Mouse (Mus musculus) heart, postnatal 14 days (tissue): Measurements from ENCODE around the gene Tecpr2. TPM values are rescaled to one million over a fixed set of nuclear protein-coding genes. Genes with fewer than 3 reads are reported as not detected.

Experiments used
- DNase-seq, 2 experiments: peaks; one replicate each; pipeline ENCODE4 v3.0.0; 2021 to 2022
- intact Hi-C: fragments of 180-260 bp; cut with DNase I; formaldehyde crosslinking; loops from one replicate; pipeline ENCODE4 v1.15.1; 2025
- total RNA-seq, 2 experiments: library from RNA; stranded (reverse); gene quantifications; 2 replicates each; pipeline ENCODE4 v1.2.3; 2021

The Tecpr2 gene
- total RNA-seq, 2 experiments from 2014 or later, result 5.7 to 6.0 TPM

- intact Hi-C loops, result no loop called here
- DNase-seq, result no peak
Measured at GRCm38 (mm10) chr12:110939385-110939784, 50.3 kb downstream of the Tecpr2 start.

GRCm38 (mm10) chr12:110940869-110941268, 51.8 kb downstream of the Tecpr2 start:
- no peak for DNase-seq
- intact Hi-C loops, result loop anchor here (10.0 kb wide), 1 partner anchor 334 kb away; the partner anchor contains the start of gene Amn

- DNase-seq, result no peak
- intact Hi-C loops, result loop anchor here (10.0 kb wide), 1 partner anchor 329 kb away; the partner anchor contains the start of gene Amn
Measured at GRCm38 (mm10) chr12:110946216-110946615, 57.2 kb downstream of the Tecpr2 start.

GRCm38 (mm10) chr12:110948082-110948909, 59.2 kb downstream of the Tecpr2 start:
- intact Hi-C loops, result loop anchor here (10.0 kb wide), 1 partner anchor 327 kb away; the partner anchor contains the start of gene Amn
- DNase-seq, result no peak

- DNase-seq, result peak; percentile 21 to 23
- intact Hi-C loops, result loop anchor here (10.0 kb wide), 1 partner anchor 326 kb away; the partner anchor contains the start of gene Amn
Measured at GRCm38 (mm10) chr12:110948910-110949201, 59.8 kb downstream of the Tecpr2 start.

GRCm38 (mm10) chr12:110949410-110949809, 60.3 kb downstream of the Tecpr2 start:
- intact Hi-C loops, result loop anchor here (10.0 kb wide), 1 partner anchor 325 kb away; the partner anchor contains the start of gene Amn
- peak; percentile 25 to 54 for DNase-seq

DNA sequence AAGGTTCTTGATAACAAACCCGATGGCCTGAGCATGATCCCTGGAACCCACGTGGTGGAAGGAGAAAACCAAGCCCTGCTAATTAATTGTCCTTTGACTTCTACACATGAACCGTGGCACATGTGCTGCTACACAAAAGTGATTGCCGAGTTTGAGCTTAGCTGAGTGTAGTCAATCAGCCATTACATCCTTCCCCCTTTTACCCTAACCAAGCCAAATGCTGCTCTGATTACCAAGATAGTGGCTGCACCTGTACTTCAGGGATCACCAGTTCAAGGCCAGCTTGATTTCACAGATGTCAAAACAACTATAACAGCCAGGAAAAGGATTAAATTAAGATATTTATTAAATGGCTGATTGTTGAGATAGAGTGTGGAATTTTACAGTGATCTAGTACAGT, 61.1 kb downstream of the Tecpr2 start:
- no peak for DNase-seq
- intact Hi-C loops, result no loop called here

DNA sequence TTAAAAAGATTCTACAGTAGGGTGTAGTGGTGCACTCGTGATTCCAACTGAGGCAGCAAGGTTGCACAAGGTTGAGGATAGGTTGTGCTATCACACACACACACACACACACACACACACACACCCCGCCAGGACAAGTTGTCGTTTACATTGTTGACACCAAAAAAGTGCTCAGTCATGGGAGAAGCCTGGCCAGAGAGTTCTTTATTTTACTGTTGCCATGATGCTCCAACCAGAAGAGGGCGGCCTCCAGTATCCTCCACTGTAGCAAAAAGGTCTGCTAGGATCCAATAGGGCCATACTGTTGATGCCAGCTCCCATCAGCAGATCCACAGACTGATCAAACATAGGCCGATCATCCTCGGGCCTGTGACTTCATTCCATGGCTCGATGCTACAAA, 62.2 kb downstream of the Tecpr2 start:
- DNase-seq, result no peak
- intact Hi-C loops, result no loop called here

GRCm38 (mm10) chr12:110952628-110953385, 63.7 kb downstream of the Tecpr2 start:
- no peak for DNase-seq
- intact Hi-C loops, result no loop called here

DNA sequence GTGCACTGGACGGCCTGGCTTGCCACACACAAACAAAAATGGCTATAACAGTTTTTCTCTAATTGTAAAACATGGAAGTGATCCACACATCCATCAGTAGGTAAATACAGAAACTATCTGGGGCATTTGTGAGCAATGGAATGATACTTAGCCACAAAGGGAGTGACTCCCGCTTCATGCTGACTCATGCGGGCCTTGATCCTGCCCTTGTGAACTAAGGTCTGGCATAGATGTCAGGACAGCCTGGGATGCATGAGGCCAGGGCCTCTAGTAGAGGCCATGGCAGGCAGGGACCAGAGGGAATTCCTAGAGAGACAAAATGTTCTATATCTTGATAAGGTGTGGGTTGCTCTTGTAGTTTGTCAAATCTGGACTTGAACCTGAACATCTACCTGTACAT, 64.4 kb downstream of the Tecpr2 start:
- DNase-seq, result no peak
- intact Hi-C loops, result no loop called here

- intact Hi-C loops, result no loop called here
- no peak for DNase-seq
Measured at GRCm38 (mm10) chr12:110953900-110954299, 64.8 kb downstream of the Tecpr2 start.

DNA sequence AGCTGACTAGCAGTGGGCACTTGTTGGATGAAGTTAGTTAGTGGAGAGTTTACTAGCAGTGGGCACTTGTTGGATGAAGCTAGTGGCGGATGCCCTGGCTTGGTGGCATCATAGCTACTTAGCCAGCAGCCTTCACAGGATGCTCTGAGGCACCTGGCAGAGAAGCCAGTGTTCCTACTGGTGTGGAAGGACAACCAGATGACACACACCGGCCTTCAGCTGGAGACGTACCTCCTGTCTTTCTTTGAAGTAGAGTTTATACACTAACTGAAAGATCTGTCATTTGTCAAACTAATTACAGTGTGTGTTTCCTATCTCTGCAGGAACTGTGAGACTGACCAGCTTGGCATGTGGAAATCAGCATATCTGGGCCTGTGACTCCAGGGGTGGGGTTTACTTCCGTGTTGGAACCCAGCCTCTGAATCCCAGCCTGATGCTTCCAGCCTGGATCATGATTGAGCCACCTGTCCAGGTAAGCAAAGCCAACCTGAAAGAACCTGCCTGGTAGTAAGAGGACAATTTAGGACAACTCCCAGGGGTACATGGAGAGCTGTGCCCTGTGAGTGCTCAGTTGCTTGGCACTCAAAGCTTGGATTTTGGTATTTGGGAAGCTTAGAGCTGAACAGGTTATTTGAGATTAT, 65.4 kb downstream of the Tecpr2 start:
- intact Hi-C loops, result no loop called here
- no peak for DNase-seq

- no peak for DNase-seq
- intact Hi-C loops, result no loop called here
Measured at GRCm38 (mm10) chr12:110961973-110962372, 72.9 kb downstream of the Tecpr2 start.

- intact Hi-C loops, result no loop called here
- DNase-seq, result no peak
Measured at GRCm38 (mm10) chr12:110965500-110965899, 76.4 kb downstream of the Tecpr2 start.

DNA sequence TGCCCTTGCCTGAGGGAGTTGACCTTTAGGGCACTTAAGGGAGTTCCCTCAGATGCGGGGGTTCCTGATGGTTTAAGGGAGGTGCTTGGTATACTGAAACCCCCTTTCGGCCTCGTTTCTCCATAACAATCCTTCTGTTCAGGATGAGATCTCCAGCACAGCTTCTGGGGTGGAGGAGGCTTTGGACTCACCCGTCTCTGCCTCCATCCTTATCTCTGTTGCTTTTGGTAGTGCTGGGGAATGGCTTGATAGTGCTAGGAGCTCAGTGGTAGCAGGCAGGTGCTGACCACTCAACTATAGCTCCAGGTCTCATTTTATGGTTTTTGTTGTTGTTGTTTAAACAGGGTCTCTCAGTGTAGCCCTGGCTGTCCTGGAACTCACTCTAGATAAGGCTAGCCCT, 77.0 kb downstream of the Tecpr2 start:
- intact Hi-C loops, result no loop called here
- DNase-seq, result no peak

DNA sequence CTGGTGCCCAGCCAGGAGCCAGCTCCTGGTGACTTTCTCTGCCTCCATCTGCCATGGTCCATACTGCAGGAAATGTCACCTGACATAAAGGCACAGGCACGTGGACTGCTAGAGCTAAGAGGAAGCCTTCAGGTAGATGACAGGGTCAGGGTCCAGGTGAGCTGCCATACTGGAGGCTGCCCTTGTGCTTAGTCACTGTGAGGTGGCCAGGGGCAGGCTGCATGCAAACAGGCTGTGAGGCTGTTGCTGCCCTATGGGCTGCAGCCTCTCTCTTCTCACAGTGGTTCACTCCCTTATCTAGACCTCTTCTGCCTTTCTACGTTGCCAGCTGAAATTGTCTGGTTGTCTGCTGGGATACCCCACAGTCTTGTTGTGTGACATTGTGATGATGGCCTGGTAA, 78.1 kb downstream of the Tecpr2 start:
- intact Hi-C loops, result no loop called here

DNA sequence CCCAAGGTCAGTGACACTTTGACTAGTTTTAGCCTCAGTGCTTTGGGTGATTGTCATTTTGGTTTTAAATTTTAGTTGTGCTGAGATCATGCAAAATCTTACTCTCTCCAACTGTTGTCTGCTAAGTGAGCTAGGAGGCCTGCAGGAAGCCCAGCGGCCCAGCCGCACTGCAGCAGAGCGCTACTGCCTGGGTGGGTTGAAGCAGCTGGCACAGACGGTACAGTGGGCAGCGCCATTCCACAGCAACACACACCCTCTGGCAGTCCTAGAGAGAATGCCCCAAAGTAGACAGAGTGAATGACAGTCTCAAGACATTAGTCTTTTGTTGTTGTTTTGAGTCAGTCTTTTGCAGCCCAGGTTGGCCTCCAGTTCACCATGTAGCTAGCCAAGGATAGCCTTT, 81.3 kb downstream of the Tecpr2 start:
- intact Hi-C loops, result no loop called here
- no peak for DNase-seq

More for the DNA sequence above, 78.1 kb downstream of the Tecpr2 start:
- no peak for DNase-seq

DNA sequence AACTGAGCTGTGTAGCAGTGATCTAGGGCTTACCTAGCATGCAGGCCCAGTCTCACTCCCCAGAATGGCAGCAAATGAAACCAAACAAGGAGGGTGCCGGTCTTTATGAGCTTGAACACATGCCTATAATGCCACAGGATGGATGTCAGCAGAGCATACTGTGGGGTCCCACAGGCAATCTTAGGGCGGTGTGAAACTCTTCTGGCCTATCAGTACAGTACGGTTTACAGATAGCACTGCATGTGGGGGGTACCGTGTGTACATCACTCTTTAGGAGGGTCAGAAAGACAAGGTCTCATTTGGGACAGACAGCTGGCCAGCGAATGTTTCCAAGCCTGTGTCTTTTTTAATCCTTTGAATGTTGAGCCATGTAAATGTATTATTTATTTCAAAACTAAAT, 82.9 kb downstream of the Tecpr2 start:
- intact Hi-C loops, result no loop called here
- no peak for DNase-seq

DNA sequence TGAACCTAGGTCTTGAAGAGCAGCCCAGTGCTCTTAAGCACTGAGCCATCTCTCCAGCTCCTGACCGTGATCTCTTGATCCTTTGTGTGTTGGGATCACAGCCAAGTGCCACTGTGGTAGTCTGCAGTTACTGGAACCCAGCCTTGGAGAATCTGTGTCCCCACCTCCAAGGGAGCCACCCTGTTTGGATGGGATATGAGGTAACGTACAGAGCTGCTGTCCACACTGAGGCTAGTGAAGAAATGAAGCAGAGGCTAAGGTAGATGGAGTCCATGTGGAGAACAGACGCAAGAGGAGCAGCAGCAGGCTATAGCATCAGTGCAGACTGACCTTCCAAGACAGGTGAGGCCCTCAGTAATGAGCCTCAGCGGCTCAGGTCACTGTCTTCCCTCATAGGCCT, 84.8 kb downstream of the Tecpr2 start:
- intact Hi-C loops, result no loop called here
- no peak for DNase-seq

DNA sequence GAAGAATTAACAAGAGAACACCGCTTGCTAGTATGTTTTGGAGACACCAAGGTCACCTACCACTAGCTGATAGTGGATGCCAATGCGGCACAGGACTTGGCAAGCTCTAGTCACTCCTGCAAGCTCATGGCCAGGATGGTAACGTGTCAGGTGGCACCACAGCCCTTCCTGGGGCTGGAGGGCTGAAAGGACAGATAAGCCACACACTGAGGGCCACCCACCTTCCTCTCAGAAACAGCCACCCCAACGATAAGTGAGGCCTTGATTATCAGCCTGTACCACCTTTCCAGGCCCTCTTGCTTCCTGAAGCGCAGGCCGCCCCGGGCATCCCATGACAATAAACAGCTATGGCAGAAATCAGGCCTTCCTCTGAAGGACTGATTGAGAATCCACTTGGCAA, 85.2 kb downstream of the Tecpr2 start:
- peak; percentile 46 to 57 for DNase-seq
- intact Hi-C loops, result no loop called here

GRCm38 (mm10) chr12:110974726-110975125, 85.7 kb downstream of the Tecpr2 start:
- intact Hi-C loops, result no loop called here
- no peak for DNase-seq
